Mouse (Mus musculus) kidney, postnatal 0 days (tissue): ENCODE results near the gene Aagab. TPM values are rescaled to one million over a fixed set of nuclear protein-coding genes. Genes with fewer than 3 reads are reported as not detected.

Experiments
- ATAC-seq: fragments of 200-750 bp; cut with Nextera tagmentation; replicated peaks from 2 replicates; pipeline ENCODE4 v1.8.0; 2017; ENCODE audit warnings: low read depth, moderate number of reproducible peaks, moderate TSS enrichment, moderate library complexity; ENCODE audit not compliant: low FRiP score
- DNase-seq: peaks from one replicate; pipeline ENCODE4 v3.0.0-alpha.2; 2016; ENCODE audit warnings: low spot score
- H3K27ac ChIP-seq: fragments of 300-500 bp; sonication (generic); 2 replicates; pipeline ENCODE4 v1.5.1; 2014; ENCODE audit warnings: mild to moderate bottlenecking
- H3K27me3 ChIP-seq: fragments of 300-500 bp; sonication (generic); 2 replicates; pipeline ENCODE4 v1.6.1; 2014; ENCODE audit warnings: low read length, mixed read lengths; ENCODE audit not compliant: insufficient read depth
- H3K36me3 ChIP-seq: fragments of 300-500 bp; sonication (generic); 2 replicates; pipeline ENCODE4 v1.6.1; 2014; ENCODE audit warnings: low read length, mixed read lengths; ENCODE audit not compliant: insufficient read depth
- H3K4me1 ChIP-seq: fragments of 300-500 bp; sonication (generic); replicated peaks from 2 replicates; pipeline ENCODE4 v1.6.1; 2014; ENCODE audit warnings: antibody characterized with exemption, low read length, mixed read lengths; ENCODE audit not compliant: insufficient read depth
- H3K4me2 ChIP-seq: fragments of 300-500 bp; sonication (generic); 2 replicates; pipeline ENCODE4 v1.6.1; 2014; ENCODE audit warnings: mild to moderate bottlenecking, low read length, moderate library complexity, mixed read lengths
- H3K4me3 ChIP-seq: fragments of 300-500 bp; sonication (generic); replicated peaks from 2 replicates; pipeline ENCODE4 v1.5.1; 2014; ENCODE audit warnings: low read depth, low read length
- H3K9ac ChIP-seq: fragments of 300-500 bp; sonication (generic); 2 replicates; pipeline ENCODE4 v1.6.1; 2014; ENCODE audit warnings: low read depth, low read length
- H3K9me3 ChIP-seq: fragments of 300-500 bp; sonication (generic); replicated peaks from 2 replicates; pipeline ENCODE4 v1.6.1; 2016; ENCODE audit warnings: low read length, inconsistent platforms, mixed read lengths
- CTCF ChIP-seq: IDR thresholded peaks from 2 replicates; pipeline ENCODE4 v1.5.1; 2016; ENCODE audit warnings: antibody characterized with exemption, low read depth, mild to moderate bottlenecking, moderate library complexity
- WGBS: fragments of 180-500 bp; shearing (Covaris S2); extraction: QIAGEN DNeasy Blood & Tissue Kit; methylation state at CpG from one replicate; pipeline ENCODE4 v1.1.7; 2014; 5-methylcytosine and 5-hydroxymethylcytosine counted together
- polyA plus RNA-seq: library from polyadenylated mRNA; unstranded; fragments of >200 nt; fragmentation: Nextera tagmentation; extraction: Ambion mirVana; gene quantifications from 2 replicates; pipeline ENCODE4 v1.2.1, GENCODE M21; 2015

The Aagab gene
- polyA plus RNA-seq, 1 experiment from 2014 or later: 29.0 TPM

DNA sequence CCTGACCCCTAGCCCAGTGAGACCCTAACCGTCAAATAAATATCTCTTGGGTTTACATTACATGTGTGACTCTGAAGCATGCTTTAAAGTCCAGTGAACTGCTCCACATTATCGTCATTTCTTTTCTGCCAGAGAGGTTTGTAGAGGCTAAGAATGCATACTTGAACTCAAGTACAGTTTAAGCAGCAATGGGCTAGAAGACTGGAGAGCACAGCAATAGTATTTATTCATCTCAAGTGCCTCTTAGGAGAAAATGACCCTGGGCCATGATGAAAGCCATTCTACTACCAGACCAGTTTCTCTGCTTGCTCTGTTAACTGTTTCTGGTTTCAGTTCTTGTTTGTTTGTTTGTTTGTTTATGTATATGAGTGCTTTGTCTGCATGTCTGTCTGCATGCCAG, 39.0 kb upstream of the Aagab start:
- H3K4me1 ChIP-seq: no peaks in the 10 kb centered on the region
- no peaks in the 10 kb centered on the region for H3K9me3 ChIP-seq
- no peak for TF ChIP-seq CTCF
- H3K4me3 ChIP-seq: no peak overlapping the region
- no peak overlapping the region for H3K4me2 ChIP-seq
- H3K27me3 ChIP-seq: no peaks in the 10 kb centered on the region
- no peaks in the 10 kb centered on the region for H3K36me3 ChIP-seq
- DNase-seq: no peak
- no peak overlapping the region for H3K9ac ChIP-seq
- no peak for ATAC-seq
- WGBS: 83% methylated on average over 2 of the region's 2 CpGs
- H3K27ac ChIP-seq: no peak overlapping the region

- no peak overlapping the region for H3K4me2 ChIP-seq
These were observed 34.1 kb upstream of the Aagab start for GRCm38 (mm10) chr9:63568314-63568713.

GRCm38 (mm10) chr9:63568808-63569207, 33.7 kb upstream of the Aagab start:
- ATAC-seq: no peak
- peak; percentile 61 for DNase-seq

More at GRCm38 (mm10) chr9:63568314-63568713, 34.1 kb upstream of the Aagab start:
- Histone ChIP-seq H3K27me3 (no peaks in the 10 kb centered on the region), H3K4me3 (no peak overlapping the region), H3K4me1 (no peaks in the 10 kb centered on the region), H3K36me3 (no peaks in the 10 kb centered on the region), H3K9me3 (no peaks in the 10 kb centered on the region), H3K27ac (no peak overlapping the region), H3K9ac (no peak overlapping the region)
- DNase-seq (peak; percentile 11), ATAC-seq (no peak)
- TF ChIP-seq CTCF: no peak
- 75% methylated on average over 6 of the region's 6 CpGs for WGBS

DNA sequence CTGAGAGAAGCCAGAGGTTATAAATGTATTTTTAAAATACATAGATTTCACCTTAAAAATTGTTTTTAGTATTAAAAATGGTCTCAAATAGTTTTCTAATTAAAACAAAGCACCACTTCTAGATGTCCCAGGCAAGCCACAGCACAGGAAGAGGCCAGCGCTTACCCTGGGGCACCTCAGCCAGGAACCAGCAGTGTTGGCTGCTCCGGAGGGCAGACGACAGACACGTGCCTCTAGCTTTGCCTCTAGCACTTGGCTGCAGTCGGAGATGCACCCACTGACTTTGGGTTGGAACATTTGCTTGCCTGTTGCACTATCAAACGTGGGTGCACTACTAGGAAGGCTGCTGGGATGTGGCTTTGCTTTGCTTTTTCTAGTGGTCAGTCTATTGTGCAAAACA, 30.6 kb upstream of the Aagab start:
- TF ChIP-seq CTCF: no peak
- H3K9me3 ChIP-seq: no peaks in the 10 kb centered on the region
- H3K27ac ChIP-seq: no peak overlapping the region
- H3K4me1 ChIP-seq: no peaks in the 10 kb centered on the region
- WGBS: 23% methylated on average over 6 of the region's 6 CpGs
- H3K27me3 ChIP-seq: no peaks in the 10 kb centered on the region
- ATAC-seq (no peak), DNase-seq (no peak)
- H3K36me3 ChIP-seq: no peaks in the 10 kb centered on the region
- H3K4me2 ChIP-seq: no peak overlapping the region
- no peak overlapping the region for H3K9ac ChIP-seq
- no peak overlapping the region for H3K4me3 ChIP-seq

More at GRCm38 (mm10) chr9:63568808-63569207, 33.7 kb upstream of the Aagab start:
- no peak overlapping the region for H3K27ac ChIP-seq
- no peak overlapping the region for H3K9ac ChIP-seq
- TF ChIP-seq CTCF: no peak
- WGBS: 20% methylated on average over 8 of the region's 8 CpGs
- no peaks in the 10 kb centered on the region for H3K9me3 ChIP-seq
- H3K4me3 ChIP-seq: no peak overlapping the region
- H3K4me1 ChIP-seq: no peaks in the 10 kb centered on the region
- H3K36me3 ChIP-seq: no peaks in the 10 kb centered on the region
- H3K27me3 ChIP-seq: no peaks in the 10 kb centered on the region
- peak overlapping the region; percentile 17; the same call in 1 of the 2 replicates for H3K4me2 ChIP-seq

GRCm38 (mm10) chr9:63572874-63573273, 29.6 kb upstream of the Aagab start:
- no peak for DNase-seq
- Histone ChIP-seq H3K9ac (no peak overlapping the region), H3K4me2 (no peak overlapping the region), H3K27me3 (no peaks in the 10 kb centered on the region), H3K9me3 (no peaks in the 10 kb centered on the region), H3K4me1 (no peaks in the 10 kb centered on the region), H3K36me3 (no peaks in the 10 kb centered on the region), H3K4me3 (no peak overlapping the region), H3K27ac (no peak overlapping the region)
- WGBS: 68% methylated on average over 7 of the region's 7 CpGs
- ATAC-seq: no peak
- TF ChIP-seq CTCF: peak; percentile 28; the same call in 1 of the 2 replicates

- DNase-seq (no peak), ATAC-seq (no peak)
- H3K4me1 ChIP-seq: no peaks in the 10 kb centered on the region
- H3K4me2 ChIP-seq: no peak overlapping the region
- H3K27ac ChIP-seq: no peak overlapping the region
- 93% methylated on average over 3 of the region's 3 CpGs for WGBS
- no peaks in the 10 kb centered on the region for H3K27me3 ChIP-seq
- no peak overlapping the region for H3K4me3 ChIP-seq
- no peak for TF ChIP-seq CTCF
- H3K9me3 ChIP-seq: no peaks in the 10 kb centered on the region
- no peaks in the 10 kb centered on the region for H3K36me3 ChIP-seq
- no peak overlapping the region for H3K9ac ChIP-seq
These were observed 25.0 kb upstream of the Aagab start for GRCm38 (mm10) chr9:63577469-63577868.

DNA sequence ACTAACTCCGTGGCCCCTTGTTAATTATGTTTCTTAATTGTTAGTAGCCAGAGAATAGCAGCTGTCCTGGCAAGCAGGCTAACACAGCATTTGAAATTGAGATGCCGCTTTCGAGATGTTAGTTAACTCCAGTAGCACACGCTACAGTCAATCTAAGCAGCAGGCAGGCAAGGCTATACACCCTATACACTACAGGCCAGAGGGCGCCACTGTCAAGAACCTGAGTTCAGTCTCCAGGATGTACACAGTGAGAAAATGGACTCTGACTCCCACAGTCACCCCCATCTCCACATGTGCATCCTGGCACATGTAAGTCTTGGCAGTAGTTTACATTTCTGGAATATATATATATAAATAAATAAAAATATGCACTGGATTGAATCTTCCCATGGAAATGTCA, 22.8 kb upstream of the Aagab start:
- no peaks in the 10 kb centered on the region for H3K4me1 ChIP-seq
- DNase-seq (no peak), ATAC-seq (no peak)
- 84% methylated on average over 5 of the region's 5 CpGs for WGBS
- H3K27me3 ChIP-seq: no peaks in the 10 kb centered on the region
- no peaks in the 10 kb centered on the region for H3K9me3 ChIP-seq
- TF ChIP-seq CTCF: peak; percentile 24; the same call in 1 of the 2 replicates
- no peaks in the 10 kb centered on the region for H3K36me3 ChIP-seq
- no peak overlapping the region for H3K4me3 ChIP-seq
- H3K27ac ChIP-seq: no peak overlapping the region
- H3K9ac ChIP-seq: no peak overlapping the region
- no peak overlapping the region for H3K4me2 ChIP-seq
